Mouse (Mus musculus) erythroblast, adult 5-6 weeks (primary cell): Measurements from ENCODE around the gene Unc13b. TPM values are rescaled to one million over a fixed set of nuclear protein-coding genes. Genes with fewer than 3 reads are reported as not detected.
"Not testable (repeated sequence)": the region's sequence is repeated elsewhere in the genome, so short reads cannot be mapped to it uniquely, and the experiment has no call there.

Source experiments
- ATAC-seq: replicated peaks from 2 replicates; pipeline ENCODE4 v1.8.0; 2016; ENCODE audit warnings: moderate number of reproducible peaks, mild to moderate bottlenecking, moderate TSS enrichment, inconsistent platforms; ENCODE audit not compliant: poor library complexity, low FRiP score, severe bottlenecking
- total RNA-seq, 2 experiments: library from RNA; stranded (forward) in 1 of 2; stranded (reverse) in 1 of 2; fragments of 150-400 nt in 1 of 2; fragments of 200-764, 138-1000 nt in 1 of 2; gene quantifications; 2 replicates each; pipeline versions ENCODE4 v1.2.3 to v1.2.4; 2015 to 2017; ENCODE audit warnings: low replicate concordance in 2 of 2

The Unc13b gene
- total RNA-seq, 2 experiments from 2014 or later: not detected

DNA sequence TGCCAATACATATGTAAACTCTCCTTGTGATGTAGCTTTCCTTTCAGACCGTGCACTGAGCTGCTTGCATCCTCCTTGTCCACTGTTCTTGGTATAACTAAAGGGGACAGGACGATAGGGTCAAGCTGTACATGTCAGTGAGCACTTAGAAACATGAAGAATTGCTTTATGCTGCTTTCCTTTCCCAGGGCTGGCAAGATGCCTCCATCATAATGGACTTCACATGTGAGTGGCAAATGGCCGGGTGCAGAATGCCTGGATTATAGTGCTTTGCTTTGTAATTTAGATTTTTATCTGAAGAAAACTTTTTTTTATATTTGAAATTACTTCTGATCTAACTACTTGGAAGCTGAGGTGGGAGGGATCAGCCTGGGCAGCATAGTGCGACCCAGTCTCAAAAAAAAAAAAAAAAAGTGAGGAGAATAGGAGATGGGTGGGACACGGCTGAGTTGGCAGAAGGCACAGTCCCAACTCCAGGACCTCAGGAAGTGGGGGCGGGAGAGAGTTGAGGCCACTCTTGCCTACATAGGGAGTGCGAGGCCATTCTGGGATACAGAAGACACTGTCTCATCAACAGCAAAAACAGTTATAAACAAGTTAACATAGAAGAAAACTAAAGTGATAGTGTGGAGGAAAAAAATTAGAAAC is 19.4 kb downstream of the Unc13b start:
- no peak for ATAC-seq

DNA sequence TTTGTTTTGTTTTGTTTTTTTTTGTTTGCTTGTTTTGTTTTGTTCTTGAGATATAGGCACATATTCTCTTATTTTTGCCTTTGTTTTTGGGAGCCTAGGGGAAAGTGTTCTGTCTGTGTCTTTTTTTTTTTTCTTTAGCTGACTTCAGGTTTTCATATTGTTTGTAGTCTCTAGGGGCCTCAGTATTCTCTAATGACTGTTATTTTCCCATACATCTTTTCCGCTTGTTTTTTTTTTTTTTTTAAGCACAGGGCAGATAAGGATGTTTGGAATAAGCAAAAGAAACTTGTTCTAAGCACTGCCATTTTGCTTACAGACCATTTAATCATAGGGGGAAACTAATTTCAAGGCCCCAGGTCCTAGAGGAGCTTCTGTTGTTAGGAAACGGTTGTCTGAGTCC is 23.7 kb downstream of the Unc13b start:
- ATAC-seq: no peak

DNA sequence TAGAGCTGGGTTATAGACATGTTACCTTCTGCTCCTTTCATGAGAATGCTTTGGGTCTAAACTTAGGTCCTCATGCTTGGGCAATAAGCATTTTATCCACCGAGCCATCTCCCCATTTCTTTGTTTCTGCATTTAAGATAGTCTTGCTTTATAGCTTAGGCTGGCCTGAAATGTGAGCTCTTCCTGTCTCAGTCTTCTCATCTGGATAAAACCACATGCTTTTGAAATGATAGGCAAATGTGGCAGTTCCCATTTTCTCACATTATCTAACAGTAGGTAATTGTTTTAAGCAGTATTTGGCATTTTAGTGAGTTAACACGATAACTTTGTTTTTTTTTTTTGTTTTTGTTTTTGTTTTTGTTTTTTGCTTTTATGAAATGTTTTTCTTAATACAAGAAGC is 31.2 kb downstream of the Unc13b start:
- ATAC-seq: no peak

DNA sequence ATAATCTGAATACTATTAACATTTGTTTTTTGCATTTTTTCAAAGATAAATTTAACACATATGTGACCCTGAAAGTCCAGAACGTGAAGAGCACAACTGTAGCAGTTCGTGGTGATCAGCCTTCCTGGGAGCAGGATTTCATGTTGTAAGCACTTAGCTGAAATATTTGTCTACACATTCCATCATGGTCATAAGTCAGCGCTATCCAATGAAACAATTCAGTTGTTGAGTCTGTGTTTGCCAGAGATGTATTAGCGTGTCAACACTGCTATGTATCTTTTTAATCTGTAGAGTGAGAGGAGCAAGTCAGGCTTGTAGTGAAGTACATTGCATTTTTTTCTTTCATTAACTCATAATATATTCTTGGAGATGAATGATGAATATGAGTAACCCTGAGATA is 32.4 kb downstream of the Unc13b start:
- no peak for ATAC-seq

DNA sequence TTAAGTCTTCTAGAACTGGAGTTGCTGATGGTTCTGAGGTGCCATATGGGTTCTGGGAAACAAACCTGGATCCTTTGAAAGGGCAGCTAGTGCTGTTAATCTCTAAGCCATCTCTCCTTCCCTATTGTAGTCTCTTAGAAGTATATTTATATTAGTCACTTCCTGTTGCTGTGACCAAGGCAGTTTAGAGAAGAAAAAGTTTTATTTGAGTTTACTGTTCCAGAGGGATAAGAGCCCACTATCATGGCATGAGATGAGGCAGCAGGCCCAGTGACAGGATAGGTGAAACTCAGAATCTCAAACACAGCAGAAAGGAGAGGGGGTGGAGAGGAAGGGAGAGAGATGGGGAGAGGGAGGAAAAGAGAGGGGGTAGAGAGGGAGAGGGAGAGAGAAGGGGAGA is 54.7 kb downstream of the Unc13b start:
- ATAC-seq: no peak

DNA sequence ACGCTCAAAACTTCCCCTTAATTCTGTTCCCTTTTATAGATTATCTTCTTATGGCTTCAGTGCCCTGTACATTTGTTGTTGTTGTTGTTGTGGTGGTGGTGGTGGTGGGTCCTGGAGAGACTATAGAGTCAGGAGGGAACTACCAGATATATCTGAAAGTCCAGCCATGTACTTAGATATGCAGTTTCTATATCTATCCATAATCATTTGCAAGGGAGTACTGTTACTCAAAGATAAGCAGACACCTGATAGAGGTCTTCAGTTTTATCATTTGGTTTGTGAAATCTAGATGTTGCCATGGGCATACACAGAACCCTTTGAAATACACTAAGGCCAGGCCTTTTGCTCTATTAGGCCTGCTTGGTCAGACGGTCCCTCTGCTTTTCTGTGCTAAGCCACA is 55.8 kb downstream of the Unc13b start:
- no peak for ATAC-seq

DNA sequence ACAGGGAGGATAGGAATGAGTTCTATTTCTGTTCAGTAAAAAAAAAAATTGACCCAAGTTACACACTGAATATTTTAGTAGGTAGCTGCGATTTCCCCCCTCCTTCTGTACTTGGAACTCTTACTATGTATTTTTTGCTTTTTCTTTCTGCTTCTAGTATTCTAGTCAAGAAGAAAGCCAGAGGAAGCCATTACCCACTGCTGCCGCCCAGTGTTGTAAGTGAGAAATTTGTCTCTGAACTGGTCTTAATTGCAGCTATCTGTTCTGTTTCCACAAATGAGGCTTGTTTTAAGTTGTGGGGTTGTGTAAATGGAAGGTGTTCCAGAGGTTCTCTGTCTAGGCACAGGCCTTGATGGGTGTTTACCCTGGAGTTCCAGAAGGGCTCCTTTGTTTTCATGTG is 56.2 kb downstream of the Unc13b start:
- ATAC-seq: no peak

DNA sequence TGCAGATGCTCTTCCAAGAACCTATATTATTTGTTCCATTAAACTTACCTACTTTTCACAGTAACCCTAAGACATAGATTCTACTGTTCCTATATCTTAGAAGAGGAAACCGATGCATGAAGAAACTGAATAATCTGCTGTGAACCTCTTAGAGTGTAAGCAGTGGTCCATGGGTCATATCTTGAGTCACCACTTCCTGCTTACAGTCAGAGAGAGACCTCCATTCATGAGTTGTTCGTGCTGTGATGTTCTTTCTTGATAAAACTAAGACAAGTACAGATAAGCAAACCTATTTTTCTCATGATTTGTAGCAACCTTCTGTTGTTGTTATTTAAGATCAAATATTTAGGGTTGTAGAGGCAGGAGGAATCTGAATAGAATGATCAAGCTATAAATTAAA is 57.5 kb downstream of the Unc13b start:
- ATAC-seq: no peak

DNA sequence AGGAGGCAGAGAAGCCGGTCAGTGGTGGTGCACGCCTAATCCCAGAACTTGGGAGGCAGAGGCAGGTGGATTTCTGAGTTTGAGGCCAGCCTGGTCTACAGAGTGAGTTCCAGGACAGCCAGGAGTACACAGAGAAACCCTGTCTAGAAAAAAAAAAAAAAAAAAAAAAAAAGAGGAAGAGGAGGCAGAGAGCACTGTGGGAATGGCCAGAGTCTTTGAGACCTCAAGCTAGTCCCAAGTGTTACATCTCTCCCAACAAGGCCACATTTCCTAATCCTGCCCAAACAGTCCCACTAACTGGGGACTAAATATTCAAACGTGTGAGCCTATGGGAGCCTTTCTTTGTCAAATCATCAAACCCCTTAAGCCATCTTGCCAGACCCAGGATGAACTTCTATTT is 71.0 kb downstream of the Unc13b start:
- ATAC-seq: no peak

DNA sequence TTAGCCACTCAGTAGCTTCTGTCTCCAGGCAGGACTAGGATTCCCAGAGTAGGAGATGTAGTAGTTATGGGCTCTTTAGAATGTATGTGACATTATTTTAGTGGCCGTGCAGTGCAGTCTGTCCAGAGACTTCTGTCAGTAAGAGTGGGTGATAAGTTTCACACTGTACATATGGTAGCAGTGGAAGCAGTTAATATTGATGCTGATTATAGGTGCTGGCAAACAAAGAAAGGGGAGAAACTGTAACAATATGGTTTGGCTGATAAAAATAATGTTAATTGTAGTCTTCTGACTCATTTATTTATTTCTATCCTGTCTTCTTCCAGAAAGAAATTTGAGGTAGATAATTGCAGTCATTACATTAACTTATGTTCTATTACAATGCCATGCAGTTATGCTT is 83.9 kb downstream of the Unc13b start:
- no peak for ATAC-seq

DNA sequence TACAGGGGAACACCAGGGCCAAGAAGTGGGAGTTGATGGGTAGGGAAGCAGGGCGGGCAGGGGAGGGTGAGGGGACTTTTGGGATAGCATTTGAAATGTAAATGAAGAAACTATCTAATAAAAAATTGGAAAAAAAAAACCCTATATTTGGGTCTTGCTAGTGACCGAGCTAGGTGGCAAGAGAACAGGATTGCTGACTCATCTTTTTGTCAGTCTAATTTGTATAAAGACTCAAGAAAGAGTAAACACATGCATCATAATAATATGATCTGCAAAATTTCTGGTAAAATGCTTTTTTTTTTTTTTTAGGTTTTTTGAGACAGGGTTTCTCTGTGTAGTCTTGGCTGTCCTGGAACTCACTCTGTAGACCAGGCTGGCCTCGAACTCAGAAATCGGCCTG is 93.7 kb downstream of the Unc13b start:
- ATAC-seq: not testable (repeated sequence)

DNA sequence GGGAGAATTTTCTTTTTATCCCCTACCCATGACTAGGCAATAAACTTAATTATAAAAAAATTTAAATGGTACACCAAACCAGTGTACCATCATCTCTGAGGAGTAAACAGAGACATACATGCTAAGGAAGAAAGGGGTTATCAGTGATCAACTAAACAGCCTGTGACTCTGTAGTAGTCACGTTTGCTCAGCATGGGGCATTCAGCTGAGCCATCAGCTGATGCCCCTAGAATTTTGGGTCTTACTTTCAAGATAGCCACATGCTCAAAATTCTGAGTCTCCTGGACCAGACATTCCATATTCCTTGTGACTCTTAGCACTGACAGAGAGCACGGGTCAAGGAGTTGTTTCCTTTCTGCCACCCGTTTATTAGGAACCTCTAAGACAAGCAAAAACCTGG is 101.3 kb downstream of the Unc13b start:
- no peak for ATAC-seq

DNA sequence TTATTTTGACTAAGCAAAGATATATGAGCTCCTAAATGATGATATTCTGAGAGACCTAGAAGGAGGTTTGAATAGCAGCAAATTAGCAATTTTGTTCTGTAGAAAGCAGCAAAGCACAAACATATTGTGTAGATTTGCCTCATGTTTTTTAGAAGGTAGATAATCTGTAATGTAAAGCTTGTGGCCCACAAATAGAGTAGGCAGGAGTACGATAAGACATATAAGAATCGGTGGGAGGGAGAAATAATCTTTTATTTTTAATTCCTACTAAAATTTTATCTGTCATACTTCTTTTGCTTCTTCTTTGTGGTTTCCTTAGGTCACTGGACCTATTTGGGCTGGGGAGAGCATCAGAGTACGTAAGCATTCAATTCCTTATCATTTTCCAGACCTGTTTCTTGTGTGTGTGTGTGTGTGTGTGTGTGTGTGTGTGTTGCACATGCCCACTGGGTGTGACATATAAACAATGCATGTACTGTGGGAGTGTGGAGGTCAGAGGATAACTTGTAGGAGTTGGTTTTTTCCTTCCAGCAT is 102.4 kb downstream of the Unc13b start:
- no peak for ATAC-seq

DNA sequence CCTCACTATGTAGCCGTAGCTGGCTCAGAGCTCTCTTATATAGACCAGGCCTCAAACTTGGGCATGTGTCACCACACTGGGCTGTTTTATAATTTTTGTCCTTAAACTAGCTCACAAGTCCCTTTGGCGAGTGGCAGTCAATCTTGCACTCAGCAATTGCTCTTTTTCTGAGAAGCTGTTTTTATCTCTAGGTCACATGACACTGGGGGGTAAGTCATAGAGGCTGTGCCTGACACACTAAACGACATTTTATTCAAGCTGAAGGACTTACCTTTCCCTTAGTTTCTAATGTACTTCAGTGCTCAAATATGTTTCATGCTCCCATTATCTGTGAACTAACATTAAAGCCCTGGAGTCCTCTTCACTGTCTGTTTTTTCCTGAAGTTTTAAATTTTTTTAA is 104.5 kb downstream of the Unc13b start:
- ATAC-seq: no peak

DNA sequence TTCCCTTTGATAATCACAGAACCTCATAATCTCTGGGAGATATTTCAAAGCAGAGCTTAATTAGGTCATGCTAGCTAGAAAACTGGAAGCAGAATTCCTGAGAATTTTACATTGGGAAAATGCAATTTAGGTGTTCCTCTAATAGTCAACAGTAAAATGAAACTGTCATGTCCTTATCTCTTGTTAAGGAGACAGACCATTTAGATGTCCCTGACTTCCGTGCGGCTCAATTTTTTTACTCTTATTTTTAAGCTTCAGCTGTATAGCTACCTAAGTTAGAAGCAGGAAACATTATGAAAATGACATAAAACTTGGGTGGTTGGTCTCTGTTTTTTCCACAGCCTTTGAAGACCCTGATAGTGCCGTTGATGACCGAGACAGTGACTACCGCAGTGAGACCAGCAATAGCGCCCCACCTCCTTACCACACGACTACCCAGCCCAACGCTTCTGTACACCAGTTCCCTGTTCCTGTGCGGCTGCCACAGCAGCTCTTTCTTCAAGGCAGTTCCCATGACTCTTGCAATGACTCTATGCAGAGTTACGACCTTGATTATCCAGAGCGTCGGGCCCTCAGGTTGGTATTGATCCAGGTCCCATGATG is 106.8 kb downstream of the Unc13b start:
- no peak for ATAC-seq

DNA sequence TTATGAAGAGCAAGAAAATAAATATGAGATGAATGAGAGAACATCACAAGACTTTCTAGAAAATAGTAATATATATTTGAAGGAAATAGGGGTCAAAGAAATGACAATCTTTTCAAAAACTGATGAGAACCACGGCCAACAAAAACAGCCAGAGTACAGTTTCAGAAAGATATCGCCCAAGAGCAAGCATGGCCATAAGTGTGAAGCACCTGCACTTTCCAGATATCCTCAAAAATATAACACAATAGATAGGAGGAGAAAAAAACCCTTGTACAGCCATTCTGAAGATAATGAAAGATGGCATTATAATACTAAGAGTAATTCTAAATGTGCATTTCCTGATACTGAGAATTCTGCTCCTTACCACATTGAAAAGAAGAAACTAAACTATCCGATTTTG is 111.3 kb downstream of the Unc13b start:
- no peak for ATAC-seq

DNA sequence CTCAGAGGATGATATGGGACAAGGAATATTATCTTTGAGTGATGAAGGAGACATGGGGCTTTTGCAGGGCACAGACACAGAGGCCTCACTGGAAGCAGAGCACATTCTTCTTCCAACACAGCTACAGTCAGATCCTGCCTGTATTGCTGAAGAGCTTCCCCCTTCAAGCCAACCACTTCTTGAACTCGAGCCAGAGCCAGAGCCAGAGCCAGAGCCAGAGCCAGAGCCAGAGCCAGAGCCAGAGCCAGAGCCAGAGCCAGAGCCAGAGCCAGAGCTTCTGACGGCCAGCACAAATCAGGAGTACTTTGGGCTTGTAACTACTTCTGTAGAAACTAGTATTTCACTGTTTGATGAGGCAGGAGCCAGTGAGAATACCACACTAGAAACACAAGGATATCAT is 118.4 kb downstream of the Unc13b start:
- no peak for ATAC-seq

DNA sequence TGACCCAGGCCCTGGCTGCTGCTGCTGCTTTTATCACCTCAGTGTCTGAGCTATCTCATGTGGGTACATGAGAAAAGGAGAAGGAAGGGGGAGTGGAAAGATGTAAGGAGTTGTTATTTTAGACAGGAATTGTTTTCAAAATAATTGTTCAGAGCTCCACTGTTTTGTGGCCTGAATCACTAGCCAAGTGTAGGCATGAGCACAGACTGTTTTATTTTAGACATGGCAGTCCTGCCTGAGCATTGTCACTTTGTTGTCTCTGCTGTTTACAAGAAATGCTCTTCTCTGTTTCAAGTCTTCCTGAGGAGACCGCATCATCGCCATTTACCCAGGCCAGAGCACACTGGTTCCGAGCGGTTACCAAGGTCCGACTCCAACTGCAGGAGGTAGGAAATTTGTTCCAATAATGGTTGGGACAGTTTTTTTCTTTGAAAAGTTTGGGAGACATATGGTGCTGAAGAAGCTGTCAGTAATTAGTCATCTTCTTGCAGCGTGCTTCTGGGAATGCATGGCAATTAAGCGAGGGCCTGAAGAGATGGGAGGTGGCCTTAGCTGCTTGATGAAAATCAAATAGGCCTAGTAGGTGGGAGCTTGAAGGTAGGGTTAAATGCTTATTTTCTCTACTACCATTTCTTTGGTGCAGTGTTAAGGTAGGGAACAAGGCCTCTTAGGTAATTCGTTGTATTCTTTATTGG is 123.9 kb downstream of the Unc13b start:
- no peak for ATAC-seq

DNA sequence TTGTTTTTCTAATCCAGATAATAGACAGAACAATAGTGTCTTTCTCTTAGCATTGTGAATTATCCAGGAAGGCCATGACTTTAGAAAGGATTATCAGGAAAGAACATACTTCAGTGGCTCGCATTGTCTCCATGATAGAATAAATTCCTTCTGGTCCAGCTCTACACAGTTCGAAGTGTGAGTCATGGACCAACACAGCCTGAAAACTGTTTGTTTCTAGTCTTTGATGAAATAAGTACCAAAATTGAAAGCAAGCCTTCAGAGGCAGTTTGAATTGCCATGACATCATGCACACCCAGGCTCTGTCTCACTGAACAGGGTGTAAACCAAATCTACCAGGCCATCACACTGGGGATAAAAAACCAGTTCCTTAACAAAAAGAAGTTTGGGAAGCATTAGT is 128.7 kb downstream of the Unc13b start:
- ATAC-seq: no peak

DNA sequence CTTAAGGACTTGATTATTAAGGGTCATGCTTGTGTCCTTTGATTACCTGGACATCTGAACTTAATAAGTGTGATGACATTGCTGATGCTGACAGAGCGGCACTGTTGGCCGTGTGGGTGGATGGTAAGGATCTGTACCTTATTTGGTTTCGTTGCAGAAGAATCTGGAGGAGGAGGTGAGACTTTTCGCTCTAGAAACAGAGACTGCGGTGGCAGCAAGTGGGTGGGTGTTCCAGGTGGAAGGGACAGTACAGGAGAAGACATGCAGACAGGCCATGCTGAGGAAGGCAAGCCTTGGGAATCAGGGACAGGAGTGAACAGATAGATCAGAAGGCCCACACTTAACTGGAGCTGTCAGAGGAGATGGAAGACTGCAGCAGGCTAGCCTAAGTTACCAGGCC is 130.6 kb downstream of the Unc13b start:
- no peak for ATAC-seq

DNA sequence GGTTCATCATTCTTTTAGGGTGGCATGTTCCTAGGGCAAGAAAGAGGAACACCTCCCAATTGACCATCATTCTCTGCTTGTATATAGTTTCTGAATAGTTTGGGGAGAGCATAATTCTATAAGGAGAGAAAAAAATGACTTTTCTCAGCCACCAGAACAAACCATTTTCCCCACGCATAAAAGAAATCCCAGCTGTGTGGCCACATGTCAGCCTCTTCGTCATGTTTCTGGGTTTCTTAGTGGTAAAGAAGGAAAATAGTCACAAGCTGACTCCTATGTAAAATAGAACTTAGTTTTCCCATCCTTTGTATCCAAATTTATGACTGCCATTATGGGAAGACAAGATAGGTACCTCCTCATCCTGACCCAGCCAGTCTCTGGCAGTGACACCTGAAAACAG is 146.2 kb downstream of the Unc13b start:
- no peak for ATAC-seq
